Mouse (Mus musculus): Measurements from ENCODE around the gene Smyd3. TPM values are rescaled to one million over a fixed set of nuclear protein-coding genes. Genes with fewer than 3 reads are reported as not detected.

Smyd3 gene
- total and polyA plus RNA-seq, 2 experiments = 1.4 to 7.0 TPM

DNA sequence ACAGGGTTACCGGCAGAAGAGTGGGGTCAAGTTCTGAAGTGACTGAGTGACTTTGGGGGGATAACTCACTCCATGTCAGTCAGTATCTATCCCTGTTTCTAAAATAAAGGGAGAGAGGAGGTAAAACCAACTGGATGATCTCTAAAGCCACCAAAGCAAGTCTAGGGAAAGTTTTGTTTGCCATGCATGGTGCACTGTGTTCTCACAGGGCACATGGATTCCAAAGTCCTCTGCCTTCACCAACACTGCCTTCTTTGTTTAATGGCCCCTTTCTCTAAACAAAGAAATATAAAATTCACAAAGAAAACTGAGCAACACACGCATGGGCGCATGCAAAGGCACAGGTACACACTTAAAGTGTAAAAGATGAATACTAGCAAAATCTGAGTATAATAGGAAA is 403.5 kb downstream of the Smyd3 start:
- Histone ChIP-seq H3K36me3 (ENCODE audit: control insufficient read depth, insufficient read depth, low read length) (no peaks in the 10 kb centered on the region), H3K4me1 (ENCODE audit: control insufficient read depth, insufficient read depth, low read length) (no peaks in the 10 kb centered on the region), H3K4me3 (ENCODE audit: insufficient read depth, low read depth, low read length) (no peak overlapping the region), H3K27ac (replicated peaks; ENCODE audit: insufficient read depth, low read depth, low read length) (no peak overlapping the region), H3K27me3 (ENCODE audit: control insufficient read depth, insufficient read depth, low read length) (no peaks in the 10 kb centered on the region), H3K9ac (ENCODE audit: low read depth, low read length) (no peak overlapping the region), H3K79me2 (ENCODE audit: control insufficient read depth, insufficient read depth, low read length) (no peaks in the 10 kb centered on the region)
- 81% methylated on average over 3 of the region's 3 CpGs for WGBS
- TF ChIP-seq POLR2A (IDR thresholded peaks at IDR 0.05; ENCODE audit: extremely low read depth, insufficient read depth, low read length) (no peak), CTCF (IDR thresholded peaks at IDR 0.05; ENCODE audit: low read depth, low read length) (no peak)
- DNase-seq (ENCODE audit: extremely low read depth, low read depth, low spot score) = no peak

DNA sequence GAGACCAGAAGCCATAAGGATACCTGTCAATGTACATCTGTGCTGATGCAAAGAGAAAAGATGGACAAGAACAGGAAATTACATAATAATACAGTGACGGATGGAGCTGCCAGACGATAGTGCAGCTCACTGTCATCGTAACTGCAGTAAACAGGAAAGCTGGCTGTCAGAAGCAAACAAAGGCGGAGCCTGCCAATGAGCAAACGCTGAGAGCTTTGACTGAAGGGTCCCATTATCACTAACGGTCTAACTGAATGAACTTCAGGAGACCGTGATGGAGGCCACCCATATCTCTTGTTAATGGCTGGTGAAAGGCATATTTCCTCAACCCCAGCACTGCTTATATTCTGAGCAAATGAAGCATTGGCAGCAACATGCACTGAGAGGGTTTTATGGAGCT is 409.1 kb downstream of the Smyd3 start:
- H3K36me3 ChIP-seq (ENCODE audit: control insufficient read depth, insufficient read depth, low read length) = no peaks in the 10 kb centered on the region
- H3K9ac ChIP-seq (ENCODE audit: low read depth, low read length) = no peak overlapping the region
- H3K4me3 ChIP-seq (ENCODE audit: insufficient read depth, low read depth, low read length) = peak overlapping the region; percentile 23; the same call in 1 of the 2 replicates
- H3K27ac ChIP-seq (replicated peaks; ENCODE audit: insufficient read depth, low read depth, low read length) = no peak overlapping the region
- DNase-seq (ENCODE audit: extremely low read depth, low read depth, low spot score) = peak; percentile 39
- H3K79me2 ChIP-seq (ENCODE audit: control insufficient read depth, insufficient read depth, low read length) = no peaks in the 10 kb centered on the region
- H3K27me3 ChIP-seq (ENCODE audit: control insufficient read depth, insufficient read depth, low read length) = no peaks in the 10 kb centered on the region
- TF ChIP-seq POLR2A (IDR thresholded peaks at IDR 0.05; ENCODE audit: extremely low read depth, insufficient read depth, low read length) = no peak
- no peak for TF ChIP-seq CTCF (IDR thresholded peaks at IDR 0.05; ENCODE audit: low read depth, low read length)
- H3K4me1 ChIP-seq (ENCODE audit: control insufficient read depth, insufficient read depth, low read length) = peaks cover 10% of the 10 kb centered on the region
- 10% methylated on average over 7 of the region's 7 CpGs for WGBS

DNA sequence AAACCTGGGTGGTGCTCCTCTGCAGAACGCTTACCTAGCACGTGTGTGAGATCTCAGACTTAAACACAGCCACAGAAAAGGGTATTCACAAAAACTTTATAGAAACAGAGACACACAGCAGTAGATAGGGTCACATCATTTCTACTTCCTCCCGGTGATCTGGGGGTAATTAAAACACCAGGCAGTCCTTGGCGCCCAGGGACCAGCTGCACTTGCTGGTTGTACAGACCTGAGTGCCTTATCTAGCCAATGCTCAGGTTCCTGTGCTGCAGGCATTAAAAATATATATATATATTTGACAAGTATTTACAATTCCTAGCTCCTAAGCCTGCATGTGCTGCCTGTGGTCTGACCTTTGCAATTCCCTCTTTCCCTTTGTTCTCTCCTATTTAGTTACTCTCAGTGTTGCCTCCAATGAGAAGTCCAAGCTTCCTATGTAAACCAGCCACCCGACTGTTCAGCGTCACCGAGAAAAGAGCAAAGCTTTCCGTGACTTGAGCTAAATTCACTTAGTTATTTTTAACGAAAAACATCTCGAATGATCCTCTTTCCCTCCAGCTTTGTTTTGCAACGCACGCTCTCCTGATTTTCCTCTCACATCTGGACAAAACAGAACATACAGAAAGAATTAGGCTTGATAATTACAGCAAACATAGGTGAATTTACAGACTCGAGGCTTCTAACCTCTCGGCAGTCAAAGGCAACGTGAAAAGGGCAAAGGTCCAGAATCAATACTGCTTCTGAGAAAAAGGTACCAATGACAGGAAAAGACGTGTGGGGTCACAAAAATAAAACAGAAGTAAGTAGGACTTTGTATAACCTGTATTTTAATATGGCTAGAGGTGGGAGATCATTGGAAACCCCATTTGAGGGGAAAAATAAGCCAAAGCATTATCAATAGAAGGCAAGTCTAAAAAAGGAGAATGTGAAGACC is 409.8 kb downstream of the Smyd3 start:
- Histone ChIP-seq H3K79me2 (ENCODE audit: control insufficient read depth, insufficient read depth, low read length) (no peaks in the 10 kb centered on the region), H3K27ac (replicated peaks; ENCODE audit: insufficient read depth, low read depth, low read length) (no peak overlapping the region), H3K36me3 (ENCODE audit: control insufficient read depth, insufficient read depth, low read length) (no peaks in the 10 kb centered on the region), H3K9ac (ENCODE audit: low read depth, low read length) (no peak overlapping the region), H3K4me1 (ENCODE audit: control insufficient read depth, insufficient read depth, low read length) (peaks cover 10% of the 10 kb centered on the region), H3K4me3 (ENCODE audit: insufficient read depth, low read depth, low read length) (peak overlapping the region; percentile 23; the same call in 1 of the 2 replicates), H3K27me3 (ENCODE audit: control insufficient read depth, insufficient read depth, low read length) (no peaks in the 10 kb centered on the region)
- WGBS = 30% methylated on average over 16 of the region's 16 CpGs
- TF ChIP-seq POLR2A (IDR thresholded peaks at IDR 0.05; ENCODE audit: extremely low read depth, insufficient read depth, low read length) = no peak
- TF ChIP-seq CTCF (IDR thresholded peaks at IDR 0.05; ENCODE audit: low read depth, low read length) = no peak
- DNase-seq (ENCODE audit: extremely low read depth, low read depth, low spot score) = peak; percentile 78

DNA sequence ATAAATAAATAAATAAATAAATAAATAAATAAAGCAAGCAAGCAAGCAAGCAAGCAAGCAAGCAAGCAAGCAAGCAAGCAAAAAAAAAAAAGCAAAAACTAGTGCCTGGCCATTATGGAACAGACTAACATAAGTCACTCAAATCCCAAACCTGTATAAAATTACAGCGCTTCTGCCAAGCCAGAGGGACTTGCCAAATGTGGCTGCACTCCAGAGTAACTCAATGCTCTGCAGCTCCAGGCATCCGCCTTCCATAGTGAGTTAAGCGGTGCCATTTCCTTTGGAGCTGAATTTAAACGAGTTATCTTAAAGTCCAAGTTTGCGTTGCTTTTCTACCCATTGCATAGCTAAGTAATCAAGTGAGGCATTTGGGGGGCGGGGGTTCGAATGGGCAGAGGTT is 410.6 kb downstream of the Smyd3 start:
- WGBS = 27% methylated on average over 7 of the region's 7 CpGs
- H3K27me3 ChIP-seq (ENCODE audit: control insufficient read depth, insufficient read depth, low read length) = no peaks in the 10 kb centered on the region

DNA sequence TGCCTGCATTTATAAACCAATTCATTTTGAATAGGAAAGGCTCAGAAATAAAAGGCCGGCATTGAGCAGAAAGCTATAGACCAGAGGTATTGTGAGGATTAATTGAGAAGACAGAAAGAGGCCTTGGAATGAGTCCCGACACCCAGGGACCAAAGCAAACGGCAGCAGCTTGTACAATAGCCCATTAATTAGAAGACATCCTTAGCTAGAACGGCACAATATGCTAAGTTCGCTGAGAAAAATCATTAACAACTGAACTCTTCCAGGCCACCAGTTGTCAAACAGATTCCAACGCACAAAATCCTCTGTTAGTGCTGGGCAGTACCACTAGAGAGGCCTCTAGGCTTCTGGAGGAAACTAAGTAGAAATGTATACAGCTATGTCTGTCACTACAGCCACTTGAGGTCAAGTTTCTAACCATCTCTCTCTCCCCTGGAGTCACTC is 411.1 kb downstream of the Smyd3 start:
- DNase-seq (ENCODE audit: extremely low read depth, low read depth, low spot score) = no peak
- no peak overlapping the region for H3K9ac ChIP-seq (ENCODE audit: low read depth, low read length)
- WGBS = 79% methylated on average over 6 of the region's 6 CpGs
- no peaks in the 10 kb centered on the region for H3K27me3 ChIP-seq (ENCODE audit: control insufficient read depth, insufficient read depth, low read length)
- no peak overlapping the region for H3K27ac ChIP-seq (replicated peaks; ENCODE audit: insufficient read depth, low read depth, low read length)
- no peak overlapping the region for H3K4me3 ChIP-seq (ENCODE audit: insufficient read depth, low read depth, low read length)
- H3K4me1 ChIP-seq (ENCODE audit: control insufficient read depth, insufficient read depth, low read length) = peaks cover 10% of the 10 kb centered on the region
- no peaks in the 10 kb centered on the region for H3K36me3 ChIP-seq (ENCODE audit: control insufficient read depth, insufficient read depth, low read length)
- no peaks in the 10 kb centered on the region for H3K79me2 ChIP-seq (ENCODE audit: control insufficient read depth, insufficient read depth, low read length)
- TF ChIP-seq POLR2A (IDR thresholded peaks at IDR 0.05; ENCODE audit: extremely low read depth, insufficient read depth, low read length) = no peak

More for the DNA sequence above, 410.6 kb downstream of the Smyd3 start:
- H3K4me3 ChIP-seq (ENCODE audit: insufficient read depth, low read depth, low read length) = no peak overlapping the region
- no peak overlapping the region for H3K27ac ChIP-seq (replicated peaks; ENCODE audit: insufficient read depth, low read depth, low read length)
- DNase-seq (ENCODE audit: extremely low read depth, low read depth, low spot score) = peak; percentile 32
- H3K9ac ChIP-seq (ENCODE audit: low read depth, low read length) = no peak overlapping the region
- no peaks in the 10 kb centered on the region for H3K36me3 ChIP-seq (ENCODE audit: control insufficient read depth, insufficient read depth, low read length)
- peaks cover 10% of the 10 kb centered on the region for H3K4me1 ChIP-seq (ENCODE audit: control insufficient read depth, insufficient read depth, low read length)
- no peak for TF ChIP-seq POLR2A (IDR thresholded peaks at IDR 0.05; ENCODE audit: extremely low read depth, insufficient read depth, low read length)
- TF ChIP-seq CTCF (IDR thresholded peaks at IDR 0.05; ENCODE audit: low read depth, low read length) = no peak
- no peaks in the 10 kb centered on the region for H3K79me2 ChIP-seq (ENCODE audit: control insufficient read depth, insufficient read depth, low read length)

Data from liver, adult 2 months (tissue).